ENCODE assay signal across 8 mouse cellular contexts in the genomic region with DNA sequence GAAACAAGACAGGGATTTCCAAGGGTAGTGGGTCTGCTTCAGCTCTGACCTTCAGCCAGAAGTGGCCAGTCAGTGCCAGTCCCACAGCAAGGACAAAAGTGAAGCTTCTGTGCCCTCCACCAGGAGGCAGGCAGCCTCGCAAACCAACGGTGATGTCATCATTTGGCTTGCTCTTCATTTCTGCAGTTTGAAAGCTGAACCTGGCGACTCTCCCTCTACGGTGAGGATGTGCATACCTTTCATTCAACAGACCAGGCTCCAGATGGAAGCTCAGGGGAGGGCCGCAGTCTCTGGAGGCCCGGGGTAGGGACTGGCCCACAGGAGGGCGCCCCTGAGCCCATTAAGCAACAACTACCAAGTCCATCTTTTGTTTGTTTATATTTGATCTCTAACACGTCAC. TPM values are rescaled to one million over a fixed set of nuclear protein-coding genes. Genes with fewer than 3 reads are reported as not detected.
A peak's percentile ranks its signal among the peaks of the same experiment; 100 is the strongest.
DNase-seq lines count a peak whose midpoint lies in the region; ATAC-seq and TF ChIP-seq lines count a peak whose summit lies in the region.

No protein-coding gene starts in this region.

- peak overlapping the region; percentile 30 for H3K4me3 ChIP-seq in left cerebral cortex, adult 2 months

- no peak overlapping the region for H3K27ac ChIP-seq in left cerebral cortex, adult 2 months

- intact Hi-C loops in gastrocnemius, postnatal 14 days (cut with DNase I; ENCODE audit: low total_unique reads): no loop called here
- intact Hi-C loops in left cerebral cortex, adult 2 months (cut with DNase I): no loop called here

- peak; percentile 71 for TF ChIP-seq CTCF in left cerebral cortex, adult 2 months (IDR thresholded peaks at IDR 0.05)

- DNase-seq in ZHBTc4 (ENCODE audit: low read depth, low spot score): peak; percentile 96
- DNase-seq in gastrocnemius, postnatal 14 days: peak; percentile 61
- DNase-seq in induced T-regulatory cell, adult 2 months (ENCODE audit: low read depth): peak; percentile 91
- peak; percentile 52 to 72 for DNase-seq in left cerebral cortex, adult 2 months (ENCODE audit: extremely low spot score in 1 of 2, low spot score in 2 of 2)
- peak; percentile 64 for DNase-seq in right cerebral cortex, postnatal 25 days
- peak; percentile 74 for DNase-seq in yolk sac, embryonic 10.5 days (ENCODE audit: low spot score)

- peak; percentile 58 for ATAC-seq in common myeloid progenitor, adult 5-6 weeks (replicated peaks; ENCODE audit: low read depth, poor library complexity, severe bottlenecking)
- peak; percentile 84 for ATAC-seq in megakaryocyte-erythroid progenitor cell, adult 5-6 weeks (replicated peaks; ENCODE audit: low FRiP score, low TSS enrichment, poor library complexity, severe bottlenecking)

RNA-seq across cellular contexts. Expression of a gene that starts 43.5 kb away (rescaled TPM):
- total RNA-seq in common myeloid progenitor, adult 5-6 weeks (2017): 36.2 and 36.4 TPM in 2 replicates
- total RNA-seq in gastrocnemius, postnatal 14 days (2021): 10 to 100 TPM; 19.5 to 21.1 TPM
- 100 to 1,000 TPM; 171 to 179 TPM for total RNA-seq in left cerebral cortex, adult 2 months (2021)
- 25.8 and 34.8 TPM in 2 replicates for total RNA-seq in megakaryocyte-erythroid progenitor cell, adult 5-6 weeks (2014; fragmentation: Nextera tagmentation)
- total RNA-seq in megakaryocyte-erythroid progenitor cell, adult 5-6 weeks (2017): 23.8 TPM in 2 replicates
